Mouse (Mus musculus) bone marrow macrophage, adult 2 months (primary cell): ENCODE results near the gene Gm20388.

ENCODE experiments used
- CTCF ChIP-seq: IDR thresholded peaks from 2 replicates; pipeline ENCODE4 v1.5.1; 2012; ENCODE audit warnings: low read depth, mild to moderate bottlenecking, low read length, moderate library complexity
- POLR2A ChIP-seq: IDR thresholded peaks from 2 replicates; pipeline ENCODE4 v1.6.1; 2012; ENCODE audit warnings: mild to moderate bottlenecking, low read depth, low read length, borderline replicate concordance

DNA sequence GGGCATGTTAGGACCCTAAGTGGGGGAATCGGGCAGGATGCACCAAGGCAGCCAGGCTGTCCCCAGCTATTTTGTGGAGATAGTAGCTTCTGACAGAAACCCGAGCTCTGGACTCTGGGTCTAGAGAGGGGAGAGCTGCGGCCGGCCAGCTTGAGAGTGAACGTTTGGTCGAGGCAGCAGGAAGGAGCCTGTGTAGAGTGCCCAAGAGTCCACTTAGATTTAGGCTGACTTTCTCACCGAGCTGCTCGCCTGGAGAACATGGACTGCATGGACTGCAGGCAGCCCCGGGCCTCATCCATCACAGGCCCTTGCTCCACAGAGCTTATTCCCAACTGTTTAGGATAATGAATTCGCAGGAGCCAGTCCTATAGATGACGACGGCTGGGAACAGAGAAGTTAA, 639.8 kb downstream of the Gm20388 start:
- TF ChIP-seq CTCF (no peak), POLR2A (no peak)
